Mouse (Mus musculus) forebrain, embryonic 10.5 days (tissue): ENCODE measurements at regions not wholly inside any gene's neighbourhood (a gene's known extent, or its start where the extent isn't known, plus 50 kb on each side); places are given as distances from the start of the nearest gene placed in this dataset.
A peak's percentile ranks its signal among the peaks of the same experiment; 100 is the strongest.

Experiments used
- DNase-seq: peaks from one replicate; pipeline ENCODE4 v3.0.0-alpha.2; 2017; ENCODE audit warnings: low spot score; ENCODE audit errors: extremely low spot score
- H3K27ac ChIP-seq: fragments of 300-500 bp; sonication (generic); 2 replicates; pipeline ENCODE4 v1.5.1; 2016; ENCODE audit warnings: mild to moderate bottlenecking
- H3K27me3 ChIP-seq: fragments of 300-500 bp; sonication (generic); 2 replicates; pipeline ENCODE4 v1.6.1; 2016; ENCODE audit warnings: mild to moderate bottlenecking; ENCODE audit not compliant: poor library complexity, severe bottlenecking
- H3K36me3 ChIP-seq: fragments of 300-500 bp; sonication (generic); replicated peaks from 2 replicates; pipeline ENCODE4 v1.6.1; 2016; ENCODE audit warnings: mild to moderate bottlenecking, moderate library complexity
- H3K4me1 ChIP-seq: fragments of 300-500 bp; sonication (generic); 2 replicates; pipeline ENCODE4 v1.6.1; 2016
- H3K4me3 ChIP-seq: fragments of 300-500 bp; sonication (generic); 2 replicates; pipeline ENCODE4 v1.5.1; 2016; ENCODE audit warnings: mild to moderate bottlenecking, moderate library complexity
- H3K9me3 ChIP-seq: fragments of 300-500 bp; sonication (generic); 2 replicates; pipeline ENCODE4 v1.6.1; 2016; ENCODE audit warnings: mild to moderate bottlenecking, moderate library complexity
- WGBS: fragments of 180-500 bp; shearing (Covaris S2); methylation state at CpG from one replicate; pipeline ENCODE4 v1.1.7; 2016; 5-methylcytosine and 5-hydroxymethylcytosine counted together

DNA sequence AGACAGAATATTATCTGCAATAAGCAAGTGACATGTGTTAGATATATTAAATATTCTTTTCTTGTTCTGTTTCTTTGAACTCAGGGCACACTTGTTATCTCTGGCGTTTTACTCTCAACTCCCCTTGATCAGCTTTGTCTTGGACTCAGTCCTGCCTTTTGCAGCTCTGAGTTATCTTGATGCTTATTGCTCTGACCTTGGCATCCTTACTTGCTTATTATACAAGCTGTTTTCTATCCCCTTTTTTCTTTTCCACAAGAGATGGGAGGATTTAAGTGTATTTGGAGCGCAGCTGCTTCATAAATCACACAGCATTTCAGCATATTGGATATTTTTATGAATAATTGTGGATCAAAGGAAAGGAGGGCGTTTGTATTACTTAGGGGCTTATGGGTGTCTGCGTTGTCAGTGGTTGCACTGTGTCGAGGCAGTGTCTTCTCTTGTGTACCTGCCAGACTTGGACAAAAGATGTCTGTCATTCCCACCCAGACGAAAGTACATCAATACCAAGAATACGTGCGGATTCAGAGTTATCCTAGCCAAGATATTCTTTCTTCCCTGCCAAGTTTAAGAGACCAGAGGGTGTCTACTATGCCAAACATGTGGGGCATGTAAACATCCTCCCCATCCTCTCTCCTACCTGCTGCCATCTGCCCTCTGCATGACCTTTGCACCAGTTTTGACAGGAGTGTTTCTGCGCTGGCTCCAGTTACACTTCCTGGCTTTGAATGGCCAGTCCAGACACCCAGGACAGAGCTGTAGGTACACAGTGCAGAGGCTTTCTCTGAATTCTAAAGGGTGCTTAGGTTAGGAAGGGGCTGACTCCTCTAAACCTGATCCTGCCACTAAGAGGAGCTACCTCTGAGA lies 709.3 kb upstream of the Slit2 start:
- H3K36me3 ChIP-seq, result no peaks in the 10 kb centered on the region
- H3K27me3 ChIP-seq, result no peaks in the 10 kb centered on the region
- H3K9me3 ChIP-seq, result no peaks in the 10 kb centered on the region
- peak overlapping the region; percentile 77; the same call in 1 of the 2 replicates for H3K27ac ChIP-seq
- no peak for DNase-seq
- H3K4me1 ChIP-seq, result peaks cover 20% of the 10 kb centered on the region
- 73% methylated on average over 9 of the region's 9 CpGs for WGBS
- H3K4me3 ChIP-seq, result no peak overlapping the region

- no peak for DNase-seq
- H3K27me3 ChIP-seq, result no peaks in the 10 kb centered on the region
- 82% methylated on average over 1 of the region's 1 CpGs for WGBS
- H3K9me3 ChIP-seq, result no peaks in the 10 kb centered on the region
- no peak overlapping the region for H3K4me3 ChIP-seq
- peaks cover 20% of the 10 kb centered on the region for H3K4me1 ChIP-seq
- peak overlapping the region; percentile 77 for H3K27ac ChIP-seq
- no peaks in the 10 kb centered on the region for H3K36me3 ChIP-seq
Observed at GRCm38 (mm10) chr5:47274256-47274638, 708.7 kb upstream of the Slit2 start.

DNA sequence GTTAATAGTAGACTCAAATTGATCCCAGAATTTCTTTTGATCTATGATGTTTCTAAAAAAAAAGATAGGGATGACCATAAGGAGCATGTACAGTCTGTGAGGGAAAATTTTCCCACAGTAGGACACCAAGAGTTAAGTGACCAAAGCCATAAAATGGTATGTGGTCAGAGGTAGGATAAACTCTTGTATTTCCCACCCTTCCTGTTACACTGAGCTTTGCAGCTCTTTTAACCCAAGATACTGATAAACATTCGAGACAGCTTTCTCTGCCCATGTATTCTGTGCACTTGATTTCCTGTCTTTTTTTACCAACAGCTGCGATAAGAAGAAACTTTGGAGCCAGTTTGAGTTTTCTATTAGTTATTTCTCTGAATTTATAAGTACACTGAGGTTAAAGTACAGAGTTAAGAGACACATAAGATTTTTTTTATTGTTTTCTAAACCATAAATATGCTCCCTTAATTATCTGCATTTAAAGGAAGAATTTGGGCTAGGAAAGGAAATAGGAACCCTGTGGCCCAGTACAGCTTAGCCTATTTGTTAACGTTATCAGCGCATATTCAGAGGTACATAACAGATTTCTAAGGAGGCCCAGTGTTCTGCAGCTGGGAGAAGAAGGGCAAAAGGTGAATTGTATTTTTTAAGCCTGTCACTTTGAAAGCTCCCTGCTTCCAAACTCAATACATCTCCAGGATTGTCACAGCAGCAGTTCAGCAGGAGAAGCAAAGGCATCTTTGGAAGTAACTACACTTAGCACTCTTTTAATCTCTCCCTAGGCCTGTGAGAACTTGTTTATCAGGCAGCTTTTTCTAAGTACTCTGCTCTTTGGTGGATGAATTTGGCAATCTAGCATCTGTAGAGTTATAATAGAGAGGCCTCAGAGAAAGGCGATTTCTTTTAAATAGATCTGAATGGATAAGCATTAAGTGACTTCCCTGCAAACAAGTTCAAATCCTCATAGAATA lies 706.4 kb upstream of the Slit2 start:
- no peak for DNase-seq
- 60% methylated on average over 5 of the region's 5 CpGs for WGBS
- no peak overlapping the region for H3K27ac ChIP-seq
- H3K4me1 ChIP-seq, result peaks cover 20% of the 10 kb centered on the region
- no peaks in the 10 kb centered on the region for H3K36me3 ChIP-seq
- H3K4me3 ChIP-seq, result no peak overlapping the region
- H3K27me3 ChIP-seq, result no peaks in the 10 kb centered on the region
- no peaks in the 10 kb centered on the region for H3K9me3 ChIP-seq

DNA sequence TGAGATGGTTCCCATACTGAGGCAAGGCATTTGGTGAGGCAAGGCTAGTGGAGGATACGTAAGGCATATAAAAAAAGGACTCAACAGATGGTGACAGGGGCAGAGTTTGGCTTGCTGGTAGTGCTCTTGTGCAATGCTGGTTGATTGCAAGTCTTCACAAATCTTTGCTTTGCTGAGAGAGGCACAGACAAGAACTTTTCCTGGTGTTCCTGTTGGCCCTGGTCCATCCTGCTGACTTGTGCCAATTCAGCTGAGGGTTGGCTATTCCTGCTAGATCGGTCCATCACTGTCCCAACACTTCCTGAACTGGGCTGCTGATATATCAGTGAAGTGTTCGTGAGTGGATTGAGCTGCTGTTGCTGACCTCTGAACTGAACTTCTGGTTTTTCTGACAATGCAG lies 703.3 kb upstream of the Slit2 start:
- Histone ChIP-seq H3K27me3 (no peaks in the 10 kb centered on the region), H3K9me3 (no peaks in the 10 kb centered on the region), H3K27ac (no peak overlapping the region), H3K4me3 (no peak overlapping the region), H3K4me1 (peaks cover 11% of the 10 kb centered on the region), H3K36me3 (no peaks in the 10 kb centered on the region)
- no peak for DNase-seq
- 91% methylated on average over 3 of the region's 3 CpGs for WGBS

DNA sequence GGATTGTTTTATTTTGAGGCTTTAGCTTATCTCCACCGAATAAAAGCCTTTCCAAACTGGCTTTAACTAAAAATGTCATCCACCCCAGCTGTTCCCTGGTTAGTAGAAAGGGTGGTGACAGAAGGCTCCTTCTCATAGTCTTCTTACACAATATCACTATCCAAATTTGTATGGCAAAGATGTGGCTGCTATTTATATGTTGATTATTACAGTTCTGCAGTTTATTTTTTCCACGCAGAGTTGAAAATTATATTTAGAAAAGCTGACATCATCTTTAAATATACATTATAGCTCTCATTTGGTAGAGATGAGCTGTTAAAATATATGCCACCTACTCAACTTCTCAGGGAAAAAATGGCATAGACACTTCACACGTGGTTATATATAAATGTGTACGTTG lies 683.3 kb upstream of the Slit2 start:
- Histone ChIP-seq H3K9me3 (no peaks in the 10 kb centered on the region), H3K4me1 (no peaks in the 10 kb centered on the region), H3K4me3 (no peak overlapping the region), H3K27ac (no peak overlapping the region), H3K27me3 (no peaks in the 10 kb centered on the region), H3K36me3 (no peaks in the 10 kb centered on the region)
- 91% methylated on average over 4 of the region's 4 CpGs for WGBS
- no peak for DNase-seq

GRCm38 (mm10) chr5:47317506-47317905 lies 665.4 kb upstream of the Slit2 start:
- WGBS, result 87% methylated on average over 4 of the region's 4 CpGs
- Histone ChIP-seq H3K27me3 (no peaks in the 10 kb centered on the region), H3K4me3 (no peak overlapping the region)

GRCm38 (mm10) chr5:47318147-47318546 lies 664.8 kb upstream of the Slit2 start:
- no peaks in the 10 kb centered on the region for H3K36me3 ChIP-seq
- no peaks in the 10 kb centered on the region for H3K27me3 ChIP-seq
- H3K4me1 ChIP-seq, result no peaks in the 10 kb centered on the region
- no peak overlapping the region for H3K27ac ChIP-seq
- no peaks in the 10 kb centered on the region for H3K9me3 ChIP-seq
- no peak overlapping the region for H3K4me3 ChIP-seq
- no peak for DNase-seq
- WGBS, result 65% methylated on average over 1 of the region's 1 CpGs

More at GRCm38 (mm10) chr5:47317506-47317905, 665.4 kb upstream of the Slit2 start:
- H3K4me1 ChIP-seq, result no peaks in the 10 kb centered on the region
- no peak for DNase-seq
- no peaks in the 10 kb centered on the region for H3K9me3 ChIP-seq
- no peaks in the 10 kb centered on the region for H3K36me3 ChIP-seq
- H3K27ac ChIP-seq, result no peak overlapping the region

GRCm38 (mm10) chr5:47322511-47323167 lies 660.3 kb upstream of the Slit2 start:
- WGBS, result 71% methylated on average over 2 of the region's 2 CpGs
- Histone ChIP-seq H3K27ac (no peak overlapping the region), H3K4me3 (no peak overlapping the region), H3K27me3 (no peaks in the 10 kb centered on the region), H3K9me3 (no peaks in the 10 kb centered on the region), H3K36me3 (no peaks in the 10 kb centered on the region), H3K4me1 (no peaks in the 10 kb centered on the region)
- no peak for DNase-seq

DNA sequence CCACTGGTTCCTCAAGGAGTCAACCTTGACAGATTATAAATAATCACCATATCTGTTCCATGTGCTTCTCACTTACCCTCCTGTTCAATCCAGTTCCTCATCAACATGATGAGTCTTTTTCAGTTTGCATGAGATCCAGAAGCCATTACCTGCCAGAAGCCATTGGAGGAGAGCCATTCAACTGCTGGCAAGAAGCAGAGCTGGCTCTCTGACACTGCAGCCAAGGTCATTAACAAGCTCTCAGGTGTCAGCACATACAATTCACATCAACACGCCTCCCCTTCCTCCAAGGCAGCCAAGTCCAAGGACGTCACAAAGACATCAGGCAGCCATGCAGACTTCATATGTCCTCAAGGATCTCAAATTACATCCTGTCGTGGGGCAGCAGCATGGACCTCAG lies 648.6 kb upstream of the Slit2 start:
- no peak for DNase-seq
- Histone ChIP-seq H3K27me3 (no peaks in the 10 kb centered on the region), H3K4me1 (no peaks in the 10 kb centered on the region), H3K4me3 (no peak overlapping the region), H3K36me3 (no peaks in the 10 kb centered on the region), H3K9me3 (no peaks in the 10 kb centered on the region), H3K27ac (no peak overlapping the region)
- 82% methylated on average over 3 of the region's 3 CpGs for WGBS

GRCm38 (mm10) chr5:47336511-47336910 lies 646.4 kb upstream of the Slit2 start:
- WGBS, result 93% methylated on average over 1 of the region's 1 CpGs

GRCm38 (mm10) chr5:47339807-47340206 lies 643.1 kb upstream of the Slit2 start:
- no peak for DNase-seq
- Histone ChIP-seq H3K4me1 (no peaks in the 10 kb centered on the region), H3K27ac (no peak overlapping the region), H3K4me3 (no peak overlapping the region), H3K9me3 (no peaks in the 10 kb centered on the region), H3K27me3 (no peaks in the 10 kb centered on the region), H3K36me3 (no peaks in the 10 kb centered on the region)
- WGBS, result 96% methylated on average over 6 of the region's 6 CpGs

More at GRCm38 (mm10) chr5:47336511-47336910, 646.4 kb upstream of the Slit2 start:
- Histone ChIP-seq H3K4me3 (no peak overlapping the region), H3K4me1 (no peaks in the 10 kb centered on the region), H3K36me3 (no peaks in the 10 kb centered on the region), H3K27ac (no peak overlapping the region), H3K27me3 (no peaks in the 10 kb centered on the region), H3K9me3 (no peaks in the 10 kb centered on the region)
- DNase-seq, result no peak

DNA sequence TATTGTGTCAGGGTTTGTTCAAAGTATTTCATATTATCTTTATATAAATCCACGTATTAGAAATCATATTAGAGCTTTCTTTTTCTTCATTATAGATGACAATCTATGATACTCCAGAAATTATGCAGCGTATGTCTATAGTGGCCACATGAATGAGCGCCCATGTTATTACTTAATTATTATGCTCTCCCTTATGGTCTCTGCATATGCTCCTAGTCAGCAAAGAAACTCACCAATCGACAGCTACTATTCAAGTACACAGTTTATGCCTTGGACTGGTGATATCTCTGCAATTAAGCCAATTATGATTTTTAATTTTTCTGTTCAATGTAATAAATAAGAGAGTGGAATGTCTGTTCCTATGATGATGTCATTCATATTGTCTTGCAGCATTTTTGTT lies 612.8 kb upstream of the Slit2 start:
- no peak overlapping the region for H3K27ac ChIP-seq
- DNase-seq, result no peak
- H3K9me3 ChIP-seq, result no peaks in the 10 kb centered on the region
- H3K36me3 ChIP-seq, result no peaks in the 10 kb centered on the region
- H3K27me3 ChIP-seq, result no peaks in the 10 kb centered on the region
- H3K4me3 ChIP-seq, result no peak overlapping the region
- 92% methylated on average over 4 of the region's 4 CpGs for WGBS
- H3K4me1 ChIP-seq, result no peaks in the 10 kb centered on the region
